Mouse (Mus musculus): ENCODE data around the gene Slc25a43. TPM values are rescaled to one million over a fixed set of nuclear protein-coding genes. Genes with fewer than 3 reads are reported as not detected.

The Slc25a43 gene
- polyA plus RNA-seq, 1 experiment from 2014 or later = 3.1 TPM

DNA sequence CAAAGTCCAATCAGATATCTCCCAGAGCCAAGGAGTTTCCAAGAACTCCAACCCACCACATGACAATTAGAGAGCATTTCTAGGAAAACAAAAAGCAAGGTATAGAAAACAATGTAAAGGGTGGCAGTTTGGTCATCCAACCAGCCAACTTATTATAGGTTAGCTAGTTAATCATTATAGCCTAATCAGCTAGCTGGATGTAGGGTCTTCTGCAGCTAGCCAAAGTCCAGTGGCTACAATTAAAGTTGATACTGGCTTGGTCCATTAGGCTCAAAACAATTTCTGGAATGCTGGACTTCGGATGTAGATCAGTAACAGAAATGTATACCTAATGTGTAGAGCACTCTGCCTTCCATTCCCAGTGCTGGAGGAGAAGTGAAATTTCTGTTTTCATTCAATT lies 7.1 kb downstream of the Slc25a43 start:
- Histone ChIP-seq H3K4me1 (ENCODE audit: control insufficient read depth, insufficient read depth, low read length) (no peaks in the 10 kb centered on the region), H3K4me2 (ENCODE audit: low read depth, low read length) (no peak overlapping the region), H3K27ac (ENCODE audit: low read length) (no peak overlapping the region), H3K36me3 (ENCODE audit: control insufficient read depth, insufficient read depth) (no peaks in the 10 kb centered on the region), H3K4me3 (ENCODE audit: low read length) (no peak overlapping the region), H3K9me3 (replicated peaks; ENCODE audit: control insufficient read depth, low read length) (no peaks in the 10 kb centered on the region), H3K27me3 (ENCODE audit: control insufficient read depth, insufficient read depth, low read length) (no peaks in the 10 kb centered on the region), H3K9ac (ENCODE audit: low read length) (no peak overlapping the region)
- no peak for ATAC-seq (replicated peaks; ENCODE audit: extremely low read depth, insufficient read depth, low FRiP score)
- WGBS = 76% methylated on average over 1 of the region's 1 CpGs

DNA sequence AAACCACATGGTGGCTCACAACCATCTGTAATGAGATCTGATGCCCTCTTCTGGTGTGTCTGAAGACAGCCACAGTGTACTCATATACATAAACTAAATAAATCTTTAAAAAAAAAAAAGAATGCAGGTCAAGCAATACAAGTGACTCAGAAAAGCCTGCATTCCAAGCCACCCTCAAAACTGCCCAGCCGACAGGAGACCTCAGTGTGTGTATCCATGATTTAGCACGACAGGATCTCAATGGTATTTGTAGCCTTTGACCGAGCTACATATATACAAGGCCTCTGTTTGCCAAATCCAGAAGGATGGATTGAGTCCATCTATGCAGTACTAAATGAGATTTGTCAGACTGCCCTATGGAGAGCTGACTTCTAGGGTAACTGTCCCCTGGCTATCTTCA lies 9.1 kb downstream of the Slc25a43 start:
- Histone ChIP-seq H3K27me3 (ENCODE audit: control insufficient read depth, insufficient read depth, low read length) (no peaks in the 10 kb centered on the region), H3K27ac (ENCODE audit: low read length) (no peak overlapping the region), H3K9ac (ENCODE audit: low read length) (no peak overlapping the region), H3K4me2 (ENCODE audit: low read depth, low read length) (no peak overlapping the region), H3K9me3 (replicated peaks; ENCODE audit: control insufficient read depth, low read length) (no peaks in the 10 kb centered on the region), H3K4me1 (ENCODE audit: control insufficient read depth, insufficient read depth, low read length) (no peaks in the 10 kb centered on the region), H3K4me3 (ENCODE audit: low read length) (no peak overlapping the region), H3K36me3 (ENCODE audit: control insufficient read depth, insufficient read depth) (no peaks in the 10 kb centered on the region)
- 88% methylated on average over 3 of the region's 3 CpGs for WGBS
- no peak for ATAC-seq (replicated peaks; ENCODE audit: extremely low read depth, insufficient read depth, low FRiP score)

DNA sequence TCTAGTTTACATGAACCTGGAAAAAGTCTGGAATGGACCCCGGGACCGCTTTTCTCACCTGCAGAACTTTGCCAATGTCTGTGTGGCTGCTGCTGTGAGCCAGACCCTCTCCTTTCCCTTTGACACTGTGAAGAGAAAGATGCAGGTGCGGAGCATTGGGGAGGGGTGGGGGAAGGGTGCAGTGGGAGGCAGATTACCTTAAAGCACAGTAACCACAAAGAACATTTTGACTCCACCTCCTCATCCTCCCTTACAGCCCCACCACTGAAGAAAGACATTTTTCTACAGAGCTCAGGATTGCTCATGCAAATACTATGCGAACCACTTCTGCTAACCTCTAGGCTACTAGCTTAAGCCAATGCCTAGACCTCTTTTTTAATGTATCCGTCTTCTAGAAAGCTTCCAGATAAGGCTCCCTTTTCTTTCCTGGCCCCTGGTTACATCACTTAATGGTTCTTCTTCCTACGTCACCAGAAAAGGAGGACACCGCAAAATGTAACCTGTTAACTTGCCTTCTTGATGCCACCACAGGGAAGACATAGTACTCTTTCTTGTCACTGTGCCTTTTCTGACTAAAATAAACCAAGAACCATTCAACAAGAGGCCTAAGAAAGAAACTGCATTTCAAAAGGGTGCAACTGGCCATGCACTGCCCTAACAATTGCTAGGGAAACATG lies 14.5 kb downstream of the Slc25a43 start:
- H3K36me3 ChIP-seq (ENCODE audit: control insufficient read depth, insufficient read depth) = no peaks in the 10 kb centered on the region
- 0 out of 2 replicates have a peak, but pooled peaks have one; percentile 28 for ATAC-seq (replicated peaks; ENCODE audit: extremely low read depth, insufficient read depth, low FRiP score)
- no peaks in the 10 kb centered on the region for H3K27me3 ChIP-seq (ENCODE audit: control insufficient read depth, insufficient read depth, low read length)
- no peak overlapping the region for H3K27ac ChIP-seq (ENCODE audit: low read length)
- H3K4me3 ChIP-seq (ENCODE audit: low read length) = no peak overlapping the region
- no peak overlapping the region for H3K9ac ChIP-seq (ENCODE audit: low read length)
- H3K4me1 ChIP-seq (ENCODE audit: control insufficient read depth, insufficient read depth, low read length) = no peaks in the 10 kb centered on the region
- WGBS = 69% methylated on average over 7 of the region's 7 CpGs
- no peaks in the 10 kb centered on the region for H3K9me3 ChIP-seq (replicated peaks; ENCODE audit: control insufficient read depth, low read length)
- H3K4me2 ChIP-seq (ENCODE audit: low read depth, low read length) = no peak overlapping the region

DNA sequence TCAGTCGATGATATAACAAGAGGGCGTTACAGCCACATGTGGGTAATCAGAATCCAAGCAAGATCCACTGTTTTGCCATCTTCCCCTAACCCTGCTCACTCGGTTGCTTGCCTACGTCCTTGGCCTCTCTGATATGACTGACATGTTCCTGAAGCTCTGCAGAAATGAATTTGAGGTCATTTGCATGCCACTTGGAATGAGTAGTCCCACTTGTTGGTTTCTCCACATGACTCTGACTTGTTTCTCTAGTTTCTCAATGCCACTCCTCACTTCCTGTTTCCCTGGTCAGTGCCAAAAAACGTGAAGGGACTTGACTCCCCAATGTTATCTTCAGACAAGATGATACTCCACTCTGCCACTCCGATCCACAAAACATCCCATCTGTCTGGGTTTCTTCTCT lies 15.1 kb downstream of the Slc25a43 start:
- H3K4me3 ChIP-seq (ENCODE audit: low read length) = no peak overlapping the region
- H3K4me1 ChIP-seq (ENCODE audit: control insufficient read depth, insufficient read depth, low read length) = no peaks in the 10 kb centered on the region
- H3K4me2 ChIP-seq (ENCODE audit: low read depth, low read length) = no peak overlapping the region
- H3K27me3 ChIP-seq (ENCODE audit: control insufficient read depth, insufficient read depth, low read length) = no peaks in the 10 kb centered on the region
- H3K9me3 ChIP-seq (replicated peaks; ENCODE audit: control insufficient read depth, low read length) = no peaks in the 10 kb centered on the region
- ATAC-seq (replicated peaks; ENCODE audit: extremely low read depth, insufficient read depth, low FRiP score) = no peak
- no peak overlapping the region for H3K9ac ChIP-seq (ENCODE audit: low read length)
- H3K36me3 ChIP-seq (ENCODE audit: control insufficient read depth, insufficient read depth) = no peaks in the 10 kb centered on the region
- no peak overlapping the region for H3K27ac ChIP-seq (ENCODE audit: low read length)
- WGBS = 49% methylated on average over 6 of the region's 6 CpGs

DNA sequence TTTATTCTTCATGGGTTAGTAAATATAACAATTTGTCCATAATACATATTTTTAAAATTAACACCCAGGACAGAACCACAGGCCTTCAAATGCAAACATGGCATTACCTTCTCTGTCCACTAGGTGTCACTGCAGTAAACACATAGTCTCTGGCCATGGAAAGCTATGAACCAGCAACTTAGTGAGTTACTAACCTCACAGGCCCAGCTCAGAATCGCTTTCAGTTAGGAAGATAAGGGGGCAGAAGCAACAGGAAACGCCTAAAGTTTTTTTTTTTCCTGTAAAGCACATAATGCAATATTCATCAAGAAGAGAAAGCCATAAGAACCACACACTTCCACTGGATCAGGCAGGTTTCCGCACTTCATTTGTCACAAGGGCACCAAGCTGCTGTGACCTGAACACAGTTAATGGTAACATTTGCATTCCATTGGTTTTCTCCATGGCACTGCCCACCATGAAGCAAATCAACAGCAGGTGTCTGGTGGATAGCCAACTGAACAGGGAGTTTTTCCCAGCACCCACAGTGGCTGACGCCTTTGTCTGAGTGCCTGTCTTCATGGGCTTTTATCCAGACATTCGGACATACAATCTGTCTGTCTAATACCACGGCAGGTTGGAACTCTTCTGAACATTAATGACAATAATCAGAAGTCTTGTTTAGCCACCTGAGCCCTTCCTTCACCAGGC lies 17.6 kb downstream of the Slc25a43 start:
- Histone ChIP-seq H3K9ac (ENCODE audit: low read length) (no peak overlapping the region), H3K36me3 (ENCODE audit: control insufficient read depth, insufficient read depth) (no peaks in the 10 kb centered on the region), H3K4me2 (ENCODE audit: low read depth, low read length) (no peak overlapping the region), H3K4me3 (ENCODE audit: low read length) (no peak overlapping the region), H3K27ac (ENCODE audit: low read length) (no peak overlapping the region), H3K27me3 (ENCODE audit: control insufficient read depth, insufficient read depth, low read length) (no peaks in the 10 kb centered on the region), H3K4me1 (ENCODE audit: control insufficient read depth, insufficient read depth, low read length) (no peaks in the 10 kb centered on the region), H3K9me3 (replicated peaks; ENCODE audit: control insufficient read depth, low read length) (no peaks in the 10 kb centered on the region)
- ATAC-seq (replicated peaks; ENCODE audit: extremely low read depth, insufficient read depth, low FRiP score) = no peak
- 57% methylated on average over 6 of the region's 6 CpGs for WGBS

DNA sequence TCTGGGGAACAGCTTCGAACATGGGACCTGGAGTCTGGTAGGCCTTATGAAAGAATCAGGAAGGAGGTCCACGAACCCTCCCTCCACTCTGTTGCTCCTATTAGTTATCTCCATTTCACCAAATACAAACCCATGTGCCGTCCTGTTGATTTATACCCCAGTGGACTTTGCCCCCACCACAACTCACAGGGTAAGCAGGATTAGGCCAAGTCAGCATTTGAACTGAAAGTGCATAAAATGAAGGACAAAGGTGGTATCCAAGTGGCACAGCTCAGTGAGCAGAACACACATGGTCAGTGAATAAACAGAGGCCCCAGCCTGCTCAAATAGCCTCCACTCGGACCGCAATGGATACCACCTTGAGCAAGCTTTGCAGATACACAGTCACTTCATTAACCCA lies 18.8 kb downstream of the Slc25a43 start:
- 75% methylated on average over 5 of the region's 5 CpGs for WGBS
- H3K36me3 ChIP-seq (ENCODE audit: control insufficient read depth, insufficient read depth) = no peaks in the 10 kb centered on the region
- no peak overlapping the region for H3K9ac ChIP-seq (ENCODE audit: low read length)
- H3K4me2 ChIP-seq (ENCODE audit: low read depth, low read length) = no peak overlapping the region
- ATAC-seq (replicated peaks; ENCODE audit: extremely low read depth, insufficient read depth, low FRiP score) = no peak
- no peaks in the 10 kb centered on the region for H3K27me3 ChIP-seq (ENCODE audit: control insufficient read depth, insufficient read depth, low read length)
- no peak overlapping the region for H3K4me3 ChIP-seq (ENCODE audit: low read length)
- no peak overlapping the region for H3K27ac ChIP-seq (ENCODE audit: low read length)
- H3K4me1 ChIP-seq (ENCODE audit: control insufficient read depth, insufficient read depth, low read length) = no peaks in the 10 kb centered on the region
- no peaks in the 10 kb centered on the region for H3K9me3 ChIP-seq (replicated peaks; ENCODE audit: control insufficient read depth, low read length)

DNA sequence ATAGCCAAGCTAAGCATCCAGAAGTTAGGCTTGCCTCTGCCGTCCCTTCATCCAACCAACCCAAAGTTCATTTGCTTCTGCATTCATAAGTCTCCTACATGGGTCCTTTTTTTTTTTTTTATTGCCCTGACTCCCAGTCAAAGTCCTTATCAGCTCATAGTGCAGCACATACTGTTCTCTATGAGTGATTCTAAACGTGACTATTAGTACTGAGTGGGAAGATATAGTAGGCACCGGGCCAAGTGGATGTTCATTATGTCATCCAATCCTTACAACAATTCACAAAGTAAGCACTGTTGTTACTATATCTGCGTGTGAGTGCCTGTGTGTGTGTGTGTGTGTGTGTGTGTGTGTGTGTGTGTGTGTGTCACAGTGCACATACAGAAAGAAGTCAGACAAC lies 19.4 kb downstream of the Slc25a43 start:
- Histone ChIP-seq H3K4me2 (ENCODE audit: low read depth, low read length) (no peak overlapping the region), H3K9me3 (replicated peaks; ENCODE audit: control insufficient read depth, low read length) (no peaks in the 10 kb centered on the region), H3K27me3 (ENCODE audit: control insufficient read depth, insufficient read depth, low read length) (no peaks in the 10 kb centered on the region), H3K36me3 (ENCODE audit: control insufficient read depth, insufficient read depth) (no peaks in the 10 kb centered on the region), H3K4me1 (ENCODE audit: control insufficient read depth, insufficient read depth, low read length) (no peaks in the 10 kb centered on the region), H3K27ac (ENCODE audit: low read length) (no peak overlapping the region), H3K9ac (ENCODE audit: low read length) (no peak overlapping the region), H3K4me3 (ENCODE audit: low read length) (no peak overlapping the region)
- WGBS = 51% methylated on average over 4 of the region's 4 CpGs
- 0 out of 2 replicates have a peak, but pooled peaks have one; percentile 37 for ATAC-seq (replicated peaks; ENCODE audit: extremely low read depth, insufficient read depth, low FRiP score)

DNA sequence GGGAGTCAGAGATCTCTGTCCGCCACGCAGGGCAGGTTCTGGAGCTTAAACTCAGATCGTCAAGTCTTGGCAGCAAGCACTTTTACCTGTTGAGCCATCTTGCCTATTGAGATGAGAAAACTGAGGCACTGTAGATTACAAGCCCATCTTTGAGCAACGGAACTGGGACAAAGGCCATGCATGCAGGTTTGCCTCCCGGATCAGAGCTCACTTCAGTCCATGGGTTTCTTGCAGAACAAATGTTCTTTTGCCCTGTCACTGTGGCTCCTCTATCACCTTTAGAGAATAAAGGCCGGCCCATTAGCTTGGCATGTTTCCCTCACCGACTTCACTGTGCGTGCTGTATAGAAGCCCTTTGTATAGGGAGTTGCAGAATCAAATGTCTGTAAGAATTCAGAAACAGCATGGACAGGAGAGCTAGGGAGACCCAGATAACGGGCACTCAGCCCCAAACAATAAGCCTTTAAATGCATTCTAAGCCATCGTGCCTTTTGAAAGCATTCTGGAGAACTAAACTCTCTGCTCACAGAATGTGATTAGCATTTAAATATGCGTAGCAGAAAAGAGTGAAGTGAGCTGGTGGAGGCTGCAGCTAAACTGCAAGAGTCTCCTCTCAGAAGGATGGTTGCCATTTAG lies 20.0 kb downstream of the Slc25a43 start:
- Histone ChIP-seq H3K9me3 (replicated peaks; ENCODE audit: control insufficient read depth, low read length) (no peaks in the 10 kb centered on the region), H3K36me3 (ENCODE audit: control insufficient read depth, insufficient read depth) (no peaks in the 10 kb centered on the region), H3K9ac (ENCODE audit: low read length) (no peak overlapping the region), H3K4me2 (ENCODE audit: low read depth, low read length) (no peak overlapping the region), H3K4me1 (ENCODE audit: control insufficient read depth, insufficient read depth, low read length) (no peaks in the 10 kb centered on the region), H3K4me3 (ENCODE audit: low read length) (no peak overlapping the region), H3K27ac (ENCODE audit: low read length) (no peak overlapping the region), H3K27me3 (ENCODE audit: control insufficient read depth, insufficient read depth, low read length) (no peaks in the 10 kb centered on the region)
- WGBS = 48% methylated on average over 11 of the region's 11 CpGs
- ATAC-seq (replicated peaks; ENCODE audit: extremely low read depth, insufficient read depth, low FRiP score) = no peak

DNA sequence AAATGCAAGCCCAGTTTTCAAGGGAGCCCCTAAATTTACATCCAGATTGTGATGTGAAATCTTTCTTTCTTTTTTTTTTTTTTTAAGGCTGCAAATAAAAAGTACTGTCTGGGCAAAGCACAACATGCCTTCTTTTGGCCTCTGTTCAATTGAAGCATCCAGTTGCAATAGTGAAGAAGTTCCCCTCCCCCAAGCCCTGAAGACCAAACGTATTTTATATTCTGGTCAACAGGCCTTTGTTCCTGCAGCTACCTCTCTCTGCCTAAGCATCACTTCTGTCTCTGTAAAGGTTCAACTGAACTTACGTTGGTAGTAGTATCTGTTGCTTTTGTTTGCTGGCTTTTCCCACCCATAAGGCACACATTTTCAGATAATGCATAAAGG lies 20.5 kb downstream of the Slc25a43 start:
- Histone ChIP-seq H3K9me3 (replicated peaks; ENCODE audit: control insufficient read depth, low read length) (no peaks in the 10 kb centered on the region), H3K36me3 (ENCODE audit: control insufficient read depth, insufficient read depth) (no peaks in the 10 kb centered on the region), H3K27me3 (ENCODE audit: control insufficient read depth, insufficient read depth, low read length) (no peaks in the 10 kb centered on the region), H3K4me3 (ENCODE audit: low read length) (no peak overlapping the region), H3K4me2 (ENCODE audit: low read depth, low read length) (no peak overlapping the region), H3K4me1 (ENCODE audit: control insufficient read depth, insufficient read depth, low read length) (no peaks in the 10 kb centered on the region), H3K27ac (ENCODE audit: low read length) (no peak overlapping the region), H3K9ac (ENCODE audit: low read length) (no peak overlapping the region)
- no peak for ATAC-seq (replicated peaks; ENCODE audit: extremely low read depth, insufficient read depth, low FRiP score)
- WGBS = 48% methylated on average over 2 of the region's 2 CpGs

Data from heart, embryonic 16.5 days (tissue).